Mouse (Mus musculus) right cerebral cortex, postnatal 10 days (tissue): ENCODE data around the gene Gm28827.
"Not testable (repeated sequence)": the region's sequence is repeated elsewhere in the genome, so short reads cannot be mapped to it uniquely, and the experiment has no call there.

ENCODE experiments used
- DNase-seq, 2 experiments: peaks; one replicate each; pipeline ENCODE4 v3.0.0; 2021; ENCODE audit warnings: low spot score in 2 of 2

Gene Gm28827

GRCm38 (mm10) chrY:83030647-83031046, at the start of gene Gm28827:
Gene Gm28827, plus strand, starts transcription at chrY:83030947.
- DNase-seq, result not testable (repeated sequence)
